9 mouse cellular contexts compared by ENCODE assay signal in genomic region chr2:153526850-153527530, GRCm38 (mm10). TPM values are rescaled to one million over a fixed set of nuclear protein-coding genes. Genes with fewer than 3 reads are reported as not detected.
DNase-seq lines count a peak whose midpoint lies in the region; ATAC-seq and TF ChIP-seq lines count a peak whose summit lies in the region.
"Had no signal": no experiment of that assay in that cellular context is flagged by ENCODE, and none has a peak within 500 bp of the region (broad histone marks: within the 10 kb centered on the region; RNA-seq: fewer than 3 reads in every experiment).

No protein-coding gene starts in this region.

- H3K9me3 ChIP-seq in kidney, postnatal 0 days (replicated peaks; ENCODE audit: low read length) = no peaks in the 10 kb centered on the region
- H3K9me3 ChIP-seq in embryonic facial prominence, embryonic 14.5 days (ENCODE audit: control insufficient read depth, low read length) = no peaks in the 10 kb centered on the region
- no peaks in the 10 kb centered on the region for H3K9me3 ChIP-seq in intestine, postnatal 0 days (ENCODE audit: control insufficient read depth)
- H3K9me3 ChIP-seq in neural tube, embryonic 13.5 days = no peaks in the 10 kb centered on the region

- TF ChIP-seq CTCF in kidney, postnatal 0 days (IDR thresholded peaks at IDR 0.05; ENCODE audit: low read depth) = no peak
- TF ChIP-seq CTCF in intestine, postnatal 0 days (IDR thresholded peaks at IDR 0.05; ENCODE audit: low read depth) = no peak

- peaks cover 26% of the 10 kb centered on the region; the same call in 1 of the 2 replicates for H3K4me1 ChIP-seq in kidney, postnatal 0 days (replicated peaks; ENCODE audit: insufficient read depth, low read length)
- H3K4me1 ChIP-seq in embryonic facial prominence, embryonic 14.5 days (ENCODE audit: control insufficient read depth, insufficient read depth, low read length) = peaks cover 19% of the 10 kb centered on the region
- peaks cover 10% of the 10 kb centered on the region; the same call in 1 of the 2 replicates for H3K4me1 ChIP-seq in intestine, postnatal 0 days (replicated peaks; ENCODE audit: control insufficient read depth, insufficient read depth, low read length)
- peaks cover 72% of the 10 kb centered on the region for H3K4me1 ChIP-seq in neural tube, embryonic 13.5 days (replicated peaks)

- H3K4me3 ChIP-seq in kidney, postnatal 0 days (replicated peaks; ENCODE audit: low read depth, low read length) = no peak overlapping the region
- H3K4me3 ChIP-seq in embryonic facial prominence, embryonic 14.5 days (ENCODE audit: low read depth, low read length) = no peak overlapping the region
- no peak overlapping the region for H3K4me3 ChIP-seq in intestine, postnatal 0 days (ENCODE audit: low read depth, low read length)
- H3K4me3 ChIP-seq in neural tube, embryonic 13.5 days = peak overlapping the region; percentile 80

- H3K4me2 ChIP-seq in kidney, postnatal 0 days (ENCODE audit: low read length) = 0 out of 2 replicates have a peak overlapping the region, but pooled peaks have one; percentile 99
- peak overlapping the region; percentile 99; the same call in 1 of the 2 replicates for H3K4me2 ChIP-seq in embryonic facial prominence, embryonic 14.5 days (ENCODE audit: low read depth, low read length)
- H3K4me2 ChIP-seq in intestine, postnatal 0 days (replicated peaks; ENCODE audit: low read depth) = 0 out of 2 replicates have a peak overlapping the region, but pooled peaks have one; percentile 98
- peak overlapping the region; percentile 88 for H3K4me2 ChIP-seq in neural tube, embryonic 13.5 days

- no peaks in the 10 kb centered on the region for H3K36me3 ChIP-seq in kidney, postnatal 0 days (ENCODE audit: insufficient read depth, low read length)
- no peaks in the 10 kb centered on the region for H3K36me3 ChIP-seq in embryonic facial prominence, embryonic 14.5 days (ENCODE audit: control insufficient read depth, insufficient read depth, low read length)
- no peaks in the 10 kb centered on the region for H3K36me3 ChIP-seq in intestine, postnatal 0 days (ENCODE audit: control insufficient read depth, insufficient read depth)
- H3K36me3 ChIP-seq in neural tube, embryonic 13.5 days = no peaks in the 10 kb centered on the region

- WGBS in kidney, postnatal 0 days = 56% methylated on average over 9 of the region's 9 CpGs
- WGBS in embryonic facial prominence, embryonic 14.5 days = 42% methylated on average over 9 of the region's 9 CpGs
- 61% methylated on average over 9 of the region's 9 CpGs for WGBS in intestine, postnatal 0 days
- WGBS in neural tube, embryonic 13.5 days = 39% methylated on average over 9 of the region's 9 CpGs

- H3K27ac ChIP-seq in kidney, postnatal 0 days = peak overlapping the region; percentile 42
- H3K27ac ChIP-seq in embryonic facial prominence, embryonic 14.5 days (replicated peaks; ENCODE audit: low read depth, low read length) = no peak overlapping the region
- peak overlapping the region; percentile 17; the same call in 1 of the 2 replicates for H3K27ac ChIP-seq in intestine, postnatal 0 days (ENCODE audit: low read depth, low read length)
- H3K27ac ChIP-seq in neural tube, embryonic 13.5 days (replicated peaks) = peak overlapping the region; percentile 95

- no peak for DNase-seq in kidney, postnatal 0 days (ENCODE audit: low spot score)
- DNase-seq in kidney, postnatal 4 days = no peak
- DNase-seq in embryonic facial prominence, embryonic 14.5 days (ENCODE audit: low spot score) = peak; percentile 73
- no peak for DNase-seq in right cerebral cortex, postnatal 4 days
- DNase-seq in kidney, adult 8-10 months = no peak
- no peak for DNase-seq in cerebellum, postnatal 10 days
- DNase-seq: spleen, adult 18-20 months had no signal

- no peak for ATAC-seq in kidney, postnatal 0 days (replicated peaks; ENCODE audit: low FRiP score, low read depth)
- ATAC-seq in embryonic facial prominence, embryonic 14.5 days (ENCODE audit: low read depth) = no peak
- no peak for ATAC-seq in intestine, postnatal 0 days
- ATAC-seq in neural tube, embryonic 13.5 days (ENCODE audit: low read depth) = no peak

- no peaks in the 10 kb centered on the region for H3K27me3 ChIP-seq in kidney, postnatal 0 days (ENCODE audit: insufficient read depth, low read length)
- H3K27me3 ChIP-seq in embryonic facial prominence, embryonic 14.5 days (replicated peaks; ENCODE audit: control insufficient read depth, insufficient read depth, low read length) = peaks cover 32% of the 10 kb centered on the region
- no peaks in the 10 kb centered on the region for H3K27me3 ChIP-seq in intestine, postnatal 0 days (replicated peaks; ENCODE audit: control insufficient read depth, insufficient read depth, low read length)
- H3K27me3 ChIP-seq in neural tube, embryonic 13.5 days = peaks cover 14% of the 10 kb centered on the region

- H3K9ac ChIP-seq in kidney, postnatal 0 days (ENCODE audit: low read depth, low read length) = no peak overlapping the region
- peak overlapping the region; percentile 19; the same call in 1 of the 2 replicates for H3K9ac ChIP-seq in embryonic facial prominence, embryonic 14.5 days (ENCODE audit: low read depth, low read length)
- H3K9ac ChIP-seq in intestine, postnatal 0 days (ENCODE audit: low read depth, low read length) = no peak overlapping the region
- peak overlapping the region; percentile 92 for H3K9ac ChIP-seq in neural tube, embryonic 13.5 days

RNA-seq across cellular contexts. Expression of gene Nol4l, which starts 2.8 kb away (rescaled TPM):
- polyA plus RNA-seq in kidney, postnatal 0 days (2015; fragmentation: Nextera tagmentation; extraction: Ambion mirVana) = 9.0 and 9.6 TPM in 2 replicates
- 11.6 and 12.9 TPM in 2 replicates for polyA plus RNA-seq in embryonic facial prominence, embryonic 14.5 days (2014; fragmentation: Nextera tagmentation; extraction: Ambion mirVana)
- 21.9 and 25.2 TPM in 2 replicates for polyA plus RNA-seq in intestine, postnatal 0 days (2015; fragmentation: Nextera tagmentation; extraction: Ambion mirVana)
- 40.8 and 43.3 TPM in 2 replicates for polyA plus RNA-seq in neural tube, embryonic 13.5 days (2015; fragmentation: Nextera tagmentation; extraction: Ambion mirVana)

RNA-seq across cellular contexts. Expression of gene 4930404H24Rik, which starts 34.4 kb away (rescaled TPM):
- not detected in 2 replicates for polyA plus RNA-seq in kidney, postnatal 0 days (2015; fragmentation: Nextera tagmentation; extraction: Ambion mirVana)
- not detected in 2 replicates for polyA plus RNA-seq in embryonic facial prominence, embryonic 14.5 days (2014; fragmentation: Nextera tagmentation; extraction: Ambion mirVana)
- polyA plus RNA-seq in intestine, postnatal 0 days (2015; fragmentation: Nextera tagmentation; extraction: Ambion mirVana) = not detected in 2 replicates
- not detected in 2 replicates for polyA plus RNA-seq in neural tube, embryonic 13.5 days (2015; fragmentation: Nextera tagmentation; extraction: Ambion mirVana)

Comparison
In these comparisons a context has a peak if more than half of its experiments do, and no peak if none do; other contexts are left out.
1. H3K9ac ChIP-seq: peak in embryonic facial prominence, embryonic 14.5 days (single experiment) and neural tube, embryonic 13.5 days (single experiment); none in kidney, postnatal 0 days (single experiment) and intestine, postnatal 0 days (single experiment).
2. Peak in every context shown above with its lines, with median percentiles within 50 percentile points of each other: H3K4me2 ChIP-seq.